Mouse (Mus musculus) CH12.LX (cell line): ENCODE data around the gene Tpra1. TPM values are rescaled to one million over a fixed set of nuclear protein-coding genes. Genes with fewer than 3 reads are reported as not detected.

Source experiments
- DNase-seq: peaks from one replicate; pipeline ENCODE4 v3.0.0-alpha.2; 2013; ENCODE audit errors: extremely low read depth
- H3K27ac ChIP-seq: 2 replicates; pipeline ENCODE4 v1.5.1; 2012; ENCODE audit warnings: low read depth, mild to moderate bottlenecking, control low read depth, moderate library complexity; ENCODE audit not compliant: insufficient read depth
- H3K27me3 ChIP-seq: replicated peaks from 2 replicates; pipeline ENCODE3; 2012; ENCODE audit warnings: inconsistent platforms
- H3K36me3 ChIP-seq, 2 experiments: replicated peaks in 1 of 2; 2 replicates each; pipeline versions ENCODE3 to v1.6.1; 2012; ENCODE audit warnings: inconsistent platforms in 1 of 2, low read length in 1 of 2, mild to moderate bottlenecking in 1 of 2, mixed read lengths in 1 of 2, moderate library complexity in 1 of 2; ENCODE audit not compliant: control insufficient read depth in 1 of 2, insufficient read depth in 1 of 2
- H3K4me1 ChIP-seq, 2 experiments: 2 replicates each; pipeline ENCODE4 v1.6.1; 2012; ENCODE audit warnings: inconsistent platforms in 1 of 2, moderate library complexity in 1 of 2; ENCODE audit not compliant: insufficient read depth in 2 of 2, control insufficient read depth in 1 of 2
- H3K4me2 ChIP-seq: 2 replicates; pipeline ENCODE4 v1.6.1; 2012; ENCODE audit warnings: low read depth, mild to moderate bottlenecking, control low read depth; ENCODE audit not compliant: poor library complexity, insufficient read depth, severe bottlenecking
- H3K4me3 ChIP-seq, 3 experiments: fragments of 150-350 bp in 1 of 3; sonication (generic) in 1 of 3; replicated peaks in 1 of 3; 2 replicates each; pipeline versions ENCODE3 to v1.5.1; 2011 to 2012; ENCODE audit warnings: low read depth in 2 of 3, low read length in 2 of 3, mild to moderate bottlenecking in 2 of 3, moderate library complexity in 2 of 3, control low read depth in 1 of 3, improper control_type of control experiment in 1 of 3, inconsistent platforms in 1 of 3, mixed read lengths in 1 of 3; ENCODE audit not compliant: poor library complexity in 1 of 3
- H3K79me2 ChIP-seq: replicated peaks from 2 replicates; pipeline ENCODE4 v1.6.1; 2012; ENCODE audit warnings: mild to moderate bottlenecking, moderate library complexity; ENCODE audit not compliant: control insufficient read depth, poor library complexity, insufficient read depth, severe bottlenecking; ENCODE audit errors: extremely low read depth
- H3K9ac ChIP-seq: 2 replicates; pipeline ENCODE4 v1.6.1; 2012; ENCODE audit warnings: low read depth, mild to moderate bottlenecking, control low read depth, moderate library complexity; ENCODE audit not compliant: insufficient read depth
- H3K9me3 ChIP-seq: replicated peaks from 2 replicates; pipeline ENCODE3; 2012; ENCODE audit warnings: low read length, inconsistent platforms, mixed read lengths
- BHLHE40 ChIP-seq: IDR thresholded peaks from 2 replicates; pipeline ENCODE4 v1.6.1; 2011; ENCODE audit warnings: mild to moderate bottlenecking, low read depth, low read length, improper control_type of control experiment
- CHD1 ChIP-seq: IDR thresholded peaks from 2 replicates; pipeline ENCODE4 v1.6.1; 2012; ENCODE audit warnings: low read depth, low read length, improper control_type of control experiment, inconsistent platforms
- CHD2 ChIP-seq: IDR thresholded peaks from 2 replicates; pipeline ENCODE4 v1.6.1; 2011; ENCODE audit warnings: low read length, improper control_type of control experiment
- CTCF ChIP-seq, 2 experiments: IDR thresholded peaks in 1 of 2; conservative IDR thresholded peaks in 1 of 2; 2 replicates each; pipeline ENCODE4 v1.5.1; 2011 to 2012; ENCODE audit warnings: low read depth in 2 of 2, low read length in 2 of 2, improper control_type of control experiment in 1 of 2, inconsistent platforms in 1 of 2, mild to moderate bottlenecking in 1 of 2, moderate library complexity in 1 of 2
- E2F4 ChIP-seq: IDR thresholded peaks from 2 replicates; pipeline ENCODE4 v1.6.1; 2011; ENCODE audit warnings: low read depth, low read length, improper control_type of control experiment; ENCODE audit not compliant: insufficient replicate concordance
- ELF1 ChIP-seq: IDR thresholded peaks from 2 replicates; pipeline ENCODE4 v1.6.1; 2014; ENCODE audit warnings: low read depth, mild to moderate bottlenecking, inconsistent platforms, low read length, improper control_type of control experiment
- EP300 ChIP-seq: IDR thresholded peaks from 2 replicates; pipeline ENCODE4 v1.6.1; 2011; ENCODE audit warnings: low read length, improper control_type of control experiment
- HCFC1 ChIP-seq: IDR thresholded peaks from 2 replicates; pipeline ENCODE4 v1.6.1; 2012; ENCODE audit warnings: low read depth, mild to moderate bottlenecking, inconsistent platforms, low read length, improper control_type of control experiment
- IRF4 ChIP-seq: IDR thresholded peaks from 2 replicates; pipeline ENCODE4 v1.6.1; 2014; ENCODE audit warnings: low read depth, mild to moderate bottlenecking, inconsistent platforms, low read length, improper control_type of control experiment
- JUN ChIP-seq: IDR thresholded peaks from 2 replicates; pipeline ENCODE4 v1.6.1; 2011; ENCODE audit warnings: low read depth, mild to moderate bottlenecking, low read length, improper control_type of control experiment, moderate library complexity; ENCODE audit not compliant: insufficient read depth
- JUND ChIP-seq: conservative IDR thresholded peaks from 2 replicates; pipeline ENCODE4 v1.6.1; 2011; ENCODE audit warnings: low read depth, low read length, improper control_type of control experiment
- KAT2A ChIP-seq: IDR thresholded peaks from 2 replicates; pipeline ENCODE4 v1.6.1; 2012; ENCODE audit warnings: low read length, improper control_type of control experiment, inconsistent platforms; ENCODE audit not compliant: insufficient replicate concordance
- MAFK ChIP-seq: IDR thresholded peaks from 2 replicates; pipeline ENCODE4 v1.6.1; 2011; ENCODE audit warnings: low read length, improper control_type of control experiment; ENCODE audit not compliant: insufficient replicate concordance
- MEF2A ChIP-seq: IDR thresholded peaks from 2 replicates; pipeline ENCODE4 v1.6.1; 2014; ENCODE audit warnings: low read depth, mild to moderate bottlenecking, inconsistent platforms, low read length, improper control_type of control experiment, borderline replicate concordance
- MYC ChIP-seq: IDR thresholded peaks from 2 replicates; pipeline ENCODE4 v1.6.1; 2011; ENCODE audit warnings: low read depth, mild to moderate bottlenecking, improper control_type of control experiment, low read length
- NELFE ChIP-seq: IDR thresholded peaks from 2 replicates; pipeline ENCODE4 v1.6.1; 2011; ENCODE audit warnings: low read depth, low read length, improper control_type of control experiment
- NRF1 ChIP-seq: IDR thresholded peaks from 2 replicates; pipeline ENCODE4 v1.6.1; 2014; ENCODE audit warnings: low read depth, mild to moderate bottlenecking, inconsistent platforms, low read length, improper control_type of control experiment, moderate library complexity
- PAX5 ChIP-seq: IDR thresholded peaks from 2 replicates; pipeline ENCODE4 v1.6.1; 2012; ENCODE audit warnings: low read length, inconsistent platforms, mixed read lengths
- POLR2AphosphoS2 ChIP-seq: IDR thresholded peaks from 2 replicates; pipeline ENCODE4 v1.6.1; 2011; ENCODE audit warnings: low read depth, low read length, improper control_type of control experiment
- RAD21 ChIP-seq: IDR thresholded peaks from 2 replicates; pipeline ENCODE4 v1.6.1; 2011; ENCODE audit warnings: low read depth, mild to moderate bottlenecking, low read length, improper control_type of control experiment, moderate library complexity
- SIN3A ChIP-seq: IDR thresholded peaks from 2 replicates; pipeline ENCODE4 v1.6.1; 2012; ENCODE audit warnings: low read length, improper control_type of control experiment, inconsistent platforms
- SMC3 ChIP-seq: IDR thresholded peaks from 2 replicates; pipeline ENCODE4 v1.6.1; 2011; ENCODE audit warnings: low read depth, low read length, improper control_type of control experiment
- TBP ChIP-seq: conservative IDR thresholded peaks from 2 replicates; pipeline ENCODE4 v1.6.1; 2011; ENCODE audit warnings: low read depth, low read length, improper control_type of control experiment
- TCF12 ChIP-seq: IDR thresholded peaks from 2 replicates; pipeline ENCODE4 v1.6.1; 2014; ENCODE audit warnings: low read depth, mild to moderate bottlenecking, inconsistent platforms, low read length, improper control_type of control experiment
- USF2 ChIP-seq: conservative IDR thresholded peaks from 2 replicates; pipeline ENCODE4 v1.6.1; 2011; ENCODE audit warnings: low read depth, low read length, improper control_type of control experiment
- ZC3H11A ChIP-seq: IDR thresholded peaks from 2 replicates; pipeline ENCODE4 v1.6.1; 2012; ENCODE audit warnings: low read depth, mild to moderate bottlenecking, inconsistent platforms, low read length, improper control_type of control experiment
- dilution Hi-C: fragments of 300-500 bp; cut with MboI; formaldehyde crosslinking; loops from 2 replicates; pipeline ENCODE4 v1.14.3; 2020; ENCODE audit warnings: low sequenced_read_pairs; ENCODE audit not compliant: extremely low pct_unique_long_range_greater_than_20kb, extremely low pct_ligation_motif_present
- in situ Hi-C: fragments of 300-500 bp; cut with MboI; formaldehyde crosslinking; loops from 3 replicates; pipeline ENCODE4 v1.14.3; 2019; ENCODE audit warnings: low sequenced_read_pairs, low pct_ligation_motif_present, low pct_unique_long_range_greater_than_20kb, mixed read lengths
- polyA plus RNA-seq: library from polyadenylated mRNA; unstranded; fragments of >175 nt; gene quantifications from 2 replicates; pipeline ENCODE4 v1.2.1, GENCODE M21; 2012; ENCODE audit warnings: low read depth; ENCODE audit not compliant: insufficient read length
- total RNA-seq, 2 experiments: library from RNA; depleted of rRNA; stranded (reverse); fragments of 300-350 nt in 1 of 2; fragments of >200 nt in 1 of 2; gene quantifications; 2 replicates each; pipeline ENCODE4 v1.2.3; 2012 to 2014

The Tpra1 gene
- total and polyA plus RNA-seq, 3 experiments, result 9.3 to 16.0 (median 15.6) TPM

DNA sequence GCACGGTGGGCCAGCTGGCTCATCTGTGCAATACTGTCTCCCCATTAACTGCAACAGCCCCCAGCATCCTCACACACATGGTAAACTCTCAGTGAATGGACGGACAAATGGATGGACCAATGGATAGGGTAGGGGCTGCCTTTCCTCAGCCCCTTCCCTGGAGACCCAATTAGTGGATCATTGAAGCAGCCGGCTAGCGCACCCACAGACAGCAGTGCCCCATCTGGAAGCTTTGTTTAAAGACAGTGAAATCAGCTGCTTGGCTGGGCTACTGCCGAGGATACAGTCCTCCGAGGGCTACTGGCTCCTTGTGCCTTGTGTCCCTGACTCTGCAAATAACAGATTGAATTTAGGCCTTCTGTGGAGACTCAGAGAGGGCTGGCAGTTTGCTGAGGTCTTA lies 27.4 kb downstream of the Tpra1 start:
- in situ Hi-C loops, result no loop called here
- Histone ChIP-seq H3K36me3 (no peaks in the 10 kb centered on the region), H3K4me1 (peaks cover 5 to 65% of the 10 kb centered on the region in 2 experiments), H3K27me3 (no peaks in the 10 kb centered on the region), H3K9me3 (no peaks in the 10 kb centered on the region), H3K9ac (no peak overlapping the region), H3K4me3 (no peak overlapping the region), H3K27ac (no peak overlapping the region), H3K79me2 (no peaks in the 10 kb centered on the region), H3K4me2 (no peak overlapping the region)
- dilution Hi-C loops, result no loop called here
- TF ChIP-seq POLR2AphosphoS2 (no peak), NRF1 (no peak), MYC (no peak), EP300 (no peak), TBP (no peak), HCFC1 (no peak), CHD2 (no peak), NELFE (no peak), MAFK (no peak), ELF1 (no peak), JUN (no peak)
- DNase-seq, result no peak

DNA sequence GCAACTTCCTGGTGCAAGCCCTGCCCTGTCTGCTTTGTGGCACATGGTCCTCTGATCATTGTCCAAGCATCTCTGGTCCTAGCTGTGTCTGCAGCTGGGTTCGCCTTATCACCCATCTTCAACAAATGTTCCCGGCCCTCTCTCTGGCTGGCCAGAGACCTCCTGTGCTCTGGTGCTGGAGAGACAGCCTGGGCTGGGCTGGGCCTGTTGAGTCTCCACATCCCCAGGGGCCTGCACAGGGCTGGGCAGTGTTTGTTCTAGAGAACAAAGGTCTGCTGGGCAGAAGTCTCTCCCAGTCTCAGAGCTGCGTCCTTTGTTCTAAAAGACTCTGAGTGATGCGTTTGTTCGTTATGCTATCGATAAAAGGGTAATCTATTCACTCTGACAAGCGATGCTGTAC lies 28.0 kb downstream of the Tpra1 start:
- H3K4me3 ChIP-seq, result no peak overlapping the region
- no peaks in the 10 kb centered on the region for H3K27me3 ChIP-seq
- no peak for DNase-seq
- peaks cover 11 to 65% of the 10 kb centered on the region in 2 experiments for H3K4me1 ChIP-seq
- in situ Hi-C loops, result loop anchor here (5.0 to 10.0 kb wide), 5 partner anchors 37 to 705 kb away; no protein-coding TSS in a partner anchor
- H3K9me3 ChIP-seq, result no peaks in the 10 kb centered on the region
- no peaks in the 10 kb centered on the region for H3K79me2 ChIP-seq
- H3K4me2 ChIP-seq, result no peak overlapping the region
- dilution Hi-C loops, result no loop called here
- TF ChIP-seq TBP, result no peak
- no peak for TF ChIP-seq IRF4
- no peak for TF ChIP-seq E2F4
- TF ChIP-seq USF2, result no peak
- TF ChIP-seq ZC3H11A, result no peak
- TF ChIP-seq PAX5, result no peak
- TF ChIP-seq SMC3, result no peak
- TF ChIP-seq ELF1, result no peak
- no peak for TF ChIP-seq CHD1
- no peak for TF ChIP-seq SIN3A
- TF ChIP-seq MEF2A, result no peak
- no peak for TF ChIP-seq RAD21
- no peak for TF ChIP-seq CTCF (conservative IDR thresholded peaks at IDR 0.05 in 1 of 2, IDR thresholded peaks at IDR 0.05 in 1 of 2; ENCODE audit: low read depth in 2 of 2, low read length in 2 of 2)
- TF ChIP-seq BHLHE40, result no peak
- no peak for TF ChIP-seq KAT2A
- no peak for TF ChIP-seq NRF1
- no peak for TF ChIP-seq JUND
- no peak for TF ChIP-seq TCF12
- no peak overlapping the region for H3K27ac ChIP-seq
- no peaks in the 10 kb centered on the region for H3K36me3 ChIP-seq
- no peak overlapping the region for H3K9ac ChIP-seq
